Comparison of ENCODE assay signal across 9 mouse cellular contexts in the genomic region with DNA sequence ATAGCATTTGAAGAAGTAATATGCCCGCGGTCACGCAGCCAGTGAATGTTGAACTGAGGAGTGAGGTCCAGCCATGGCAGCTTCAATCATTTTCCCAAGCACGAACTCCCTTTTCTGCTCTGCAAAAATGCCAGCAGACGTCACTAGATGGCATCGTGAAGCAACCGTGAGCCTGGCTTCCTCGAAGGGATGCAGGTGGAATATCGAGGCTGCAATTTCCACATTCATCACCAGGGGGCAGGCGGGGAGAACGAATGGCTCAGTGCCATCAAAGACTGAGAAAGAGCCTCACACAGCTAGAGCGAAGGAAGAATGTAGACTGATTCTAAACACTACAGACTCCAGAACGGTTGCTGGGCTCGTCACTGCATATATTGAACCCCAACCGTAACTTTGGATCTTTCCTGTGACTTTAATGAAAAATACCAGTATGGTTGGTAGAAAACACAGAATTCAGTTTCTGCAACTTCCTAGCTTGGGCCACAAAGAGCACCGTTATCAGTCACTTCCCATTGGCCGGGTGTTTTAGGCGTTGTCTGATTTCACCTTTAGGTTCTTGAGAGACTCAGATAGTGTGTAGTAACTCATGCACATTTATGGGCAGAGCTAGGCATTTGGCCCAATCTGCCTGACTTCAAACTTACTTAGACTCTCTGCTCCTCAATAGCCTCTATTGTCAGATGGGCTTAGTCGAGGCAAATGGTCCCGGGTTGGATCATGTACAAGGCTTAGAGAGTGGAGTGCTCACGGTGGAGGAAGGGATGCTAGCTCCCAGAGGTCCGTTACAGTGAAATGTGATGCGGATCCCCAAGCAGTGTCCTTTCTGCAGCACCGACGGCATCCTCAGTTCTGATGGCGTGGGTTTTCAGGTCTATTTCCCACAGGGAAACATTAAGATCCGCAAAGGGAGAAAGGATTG. TPM values are rescaled to one million over a fixed set of nuclear protein-coding genes. Genes with fewer than 3 reads are reported as not detected.
DNase-seq lines count a peak whose midpoint lies in the region; ATAC-seq and TF ChIP-seq lines count a peak whose summit lies in the region.
"Had no signal": no experiment of that assay in that cellular context is flagged by ENCODE, and none has a peak within 500 bp of the region (broad histone marks: within the 10 kb centered on the region; RNA-seq: fewer than 3 reads in every experiment).

No protein-coding gene starts in this region.

- ATAC-seq in forebrain, embryonic 16.5 days: peak; percentile 93

- intact Hi-C loops in heart, postnatal 25 days (cut with DNase I): loop anchor here (1.0 to 5.0 kb wide), 4 partner anchors 44 to 246 kb away; a partner anchor contains a TSS

- peak; percentile 96 for TF ChIP-seq CTCF in olfactory bulb, adult 2 months (IDR thresholded peaks at IDR 0.05; ENCODE audit: insufficient read depth, low read depth, low read length)

- H3K36me3 ChIP-seq in forebrain, embryonic 16.5 days (ENCODE audit: control insufficient read depth, insufficient read depth): no peaks in the 10 kb centered on the region

- no peaks in the 10 kb centered on the region for H3K27me3 ChIP-seq in forebrain, embryonic 16.5 days (replicated peaks; ENCODE audit: control insufficient read depth, insufficient read depth, low read length)
- H3K27me3 ChIP-seq: megakaryocyte, embryonic 14.5 days had no signal

- no peak overlapping the region for H3K9ac ChIP-seq in forebrain, embryonic 16.5 days (replicated peaks; ENCODE audit: low read depth, low read length)

- H3K27ac ChIP-seq in forebrain, embryonic 16.5 days (ENCODE audit: low read length): no peak overlapping the region
- H3K27ac ChIP-seq in olfactory bulb, adult 2 months (ENCODE audit: insufficient read depth, low read depth, low read length): no peak overlapping the region

- DNase-seq in ES-CJ7 (ENCODE audit: low read depth, low spot score): peak; percentile 91
- peak; percentile 91 for DNase-seq in cerebellum, adult 11-12 months
- peak; percentile 71 for DNase-seq in heart, postnatal 25 days (ENCODE audit: low spot score)
- DNase-seq in layer of hippocampus, adult 11-12 months (ENCODE audit: low spot score): peak; percentile 95
- peak; percentile 89 to 90 for DNase-seq in lung, adult 18-20 months
- DNase-seq in thymus, adult 18-20 months: peak; percentile 83 to 89

- H3K4me3 ChIP-seq in forebrain, embryonic 16.5 days (replicated peaks; ENCODE audit: low read length): no peak overlapping the region
- no peak overlapping the region for H3K4me3 ChIP-seq in olfactory bulb, adult 2 months (ENCODE audit: insufficient read depth, low read depth, low read length)
- H3K4me3 ChIP-seq: megakaryocyte, embryonic 14.5 days had no signal

- 35% methylated on average over 27 of the region's 27 CpGs for WGBS in forebrain, embryonic 16.5 days
- WGBS in olfactory bulb, adult 2 months: 30% methylated on average over 27 of the region's 27 CpGs

- TF ChIP-seq POLR2A in olfactory bulb, adult 2 months (IDR thresholded peaks at IDR 0.05; ENCODE audit: insufficient read depth, low read depth, low read length): no peak

- H3K4me1 ChIP-seq in forebrain, embryonic 16.5 days (replicated peaks; ENCODE audit: control insufficient read depth, insufficient read depth, low read length): no peaks in the 10 kb centered on the region; the same call in 1 of the 2 replicates
- no peaks in the 10 kb centered on the region for H3K4me1 ChIP-seq in olfactory bulb, adult 2 months (ENCODE audit: control insufficient read depth, insufficient read depth, low read length)

- H3K4me2 ChIP-seq in forebrain, embryonic 16.5 days (ENCODE audit: low read length): no peak overlapping the region

- no peaks in the 10 kb centered on the region for H3K9me3 ChIP-seq in forebrain, embryonic 16.5 days (ENCODE audit: control insufficient read depth, low read length)

RNA-seq across cellular contexts. Expression of a gene that starts 24.4 kb away (rescaled TPM):
- polyA plus RNA-seq in forebrain, embryonic 16.5 days (2015; fragmentation: Nextera tagmentation; extraction: Ambion mirVana): 32.5 and 33.3 TPM in 2 replicates
- 10 to 100 TPM; 17.4 to 24.9 TPM for total RNA-seq in heart, postnatal 25 days (2021)
- not detected in 2 replicates for polyA plus RNA-seq in olfactory bulb, adult 2 months (2012; ENCODE audit: insufficient read depth, insufficient read length, low replicate concordance, missing spikeins)

Comparison
In these comparisons a context has a peak if more than half of its experiments do, and no peak if none do; other contexts are left out.
1. RNA of a gene that starts 24.4 kb away (polyA plus RNA-seq): 32.5 to 33.3 TPM in forebrain, embryonic 16.5 days; not detected in olfactory bulb, adult 2 months; every median in the first group is over 10 times any median in the second.
2. Peak in every context shown above with its lines, with median percentiles within 50 percentile points of each other: DNase-seq.